Mouse (Mus musculus) MEL (cell line): ENCODE measurements around the gene Pramel1. TPM values are rescaled to one million over a fixed set of nuclear protein-coding genes. Genes with fewer than 3 reads are reported as not detected.
"Not testable (repeated sequence)": the region's sequence is repeated elsewhere in the genome, so short reads cannot be mapped to it uniquely, and the experiment has no call there.

Source experiments
- DNase-seq: peaks from one replicate; pipeline ENCODE4 v3.0.0; 2011; ENCODE audit warnings: low read depth, low spot score
- H3K27ac ChIP-seq: 2 replicates; pipeline ENCODE4 v1.5.1; 2012; ENCODE audit warnings: low read depth, mild to moderate bottlenecking, control low read depth, low read length, moderate library complexity; ENCODE audit not compliant: control insufficient read depth
- H3K27me3 ChIP-seq, 2 experiments: fragments of 150-350 bp in 1 of 2; sonication (generic) in 1 of 2; 2 replicates each; pipeline ENCODE4 v1.6.1; 2012; ENCODE audit warnings: low read length in 2 of 2, mild to moderate bottlenecking in 2 of 2, improper control_type of control experiment in 1 of 2, moderate library complexity in 1 of 2; ENCODE audit not compliant: insufficient read depth in 2 of 2, control insufficient read depth in 1 of 2
- H3K36me3 ChIP-seq, 2 experiments: 2 replicates each; pipeline ENCODE4 v1.6.1; 2012 to 2014; ENCODE audit warnings: low read length in 2 of 2, improper control_type of control experiment in 1 of 2, inconsistent platforms in 1 of 2, mild to moderate bottlenecking in 1 of 2; ENCODE audit not compliant: insufficient read depth in 2 of 2, control insufficient read depth in 1 of 2
- H3K4me1 ChIP-seq, 2 experiments: fragments of 150-350 bp in 1 of 2; sonication (generic) in 1 of 2; 2 replicates each; pipeline ENCODE4 v1.6.1; 2012; ENCODE audit warnings: low read length in 2 of 2, improper control_type of control experiment in 1 of 2, mild to moderate bottlenecking in 1 of 2; ENCODE audit not compliant: insufficient read depth in 2 of 2, control insufficient read depth in 1 of 2
- H3K4me3 ChIP-seq, 2 experiments: fragments of 150-350 bp in 1 of 2; sonication (generic) in 1 of 2; 2 replicates each; pipeline ENCODE4 v1.5.1; 2012; ENCODE audit warnings: low read depth in 2 of 2, low read length in 2 of 2, mild to moderate bottlenecking in 2 of 2, moderate library complexity in 2 of 2, control low read depth in 1 of 2, improper control_type of control experiment in 1 of 2; ENCODE audit not compliant: control insufficient read depth in 1 of 2, insufficient read depth in 1 of 2
- H3K79me2 ChIP-seq: 2 replicates; pipeline ENCODE4 v1.6.1; 2012; ENCODE audit warnings: mild to moderate bottlenecking, low read length, moderate library complexity; ENCODE audit not compliant: control insufficient read depth, poor library complexity, insufficient read depth
- H3K9ac ChIP-seq: 2 replicates; pipeline ENCODE4 v1.6.1; 2012; ENCODE audit warnings: low read depth, mild to moderate bottlenecking, control low read depth, low read length, moderate library complexity; ENCODE audit not compliant: control insufficient read depth, poor library complexity, severe bottlenecking
- H3K9me3 ChIP-seq: fragments of 150-350 bp; sonication (generic); replicated peaks from 2 replicates; pipeline ENCODE4 v1.6.1; 2012; ENCODE audit warnings: mild to moderate bottlenecking, low read length, improper control_type of control experiment, moderate library complexity; ENCODE audit not compliant: insufficient read depth
- BHLHE40 ChIP-seq: IDR thresholded peaks from 2 replicates; pipeline ENCODE4 v1.6.1; 2012; ENCODE audit warnings: low read depth, mild to moderate bottlenecking, inconsistent platforms, low read length, improper control_type of control experiment, borderline replicate concordance
- ETS1 ChIP-seq: IDR thresholded peaks from 2 replicates; pipeline ENCODE4 v1.6.1; 2012; ENCODE audit warnings: low read depth, mild to moderate bottlenecking, inconsistent platforms, low read length, improper control_type of control experiment, moderate library complexity
- GABPA ChIP-seq: IDR thresholded peaks from 2 replicates; pipeline ENCODE4 v1.6.1; 2012; ENCODE audit warnings: low read depth, mild to moderate bottlenecking, inconsistent platforms, low read length, improper control_type of control experiment, moderate library complexity
- GATA1 ChIP-seq: IDR thresholded peaks from 2 replicates; pipeline ENCODE4 v1.6.1; 2011; ENCODE audit warnings: low read depth, low read length, improper control_type of control experiment
- KAT2A ChIP-seq: conservative IDR thresholded peaks from 2 replicates; pipeline ENCODE4 v1.6.1; 2012; ENCODE audit warnings: low read depth, low read length, improper control_type of control experiment, inconsistent platforms
- MAX ChIP-seq: IDR thresholded peaks from 2 replicates; pipeline ENCODE4 v1.6.1; 2011; ENCODE audit warnings: low read length, improper control_type of control experiment
- MXI1 ChIP-seq: IDR thresholded peaks from 2 replicates; pipeline ENCODE4 v1.6.1; 2011; ENCODE audit warnings: mild to moderate bottlenecking, low read depth, low read length, improper control_type of control experiment
- NELFE ChIP-seq: IDR thresholded peaks from 2 replicates; pipeline ENCODE4 v1.6.1; 2011; ENCODE audit warnings: low read depth, low read length, improper control_type of control experiment
- POLR2A ChIP-seq, 2 experiments: IDR thresholded peaks; 2 replicates each; pipeline ENCODE4 v1.6.1; 2011 to 2012; ENCODE audit warnings: low read length in 2 of 2, mild to moderate bottlenecking in 2 of 2, control low read depth in 1 of 2, improper control_type of control experiment in 1 of 2, low read depth in 1 of 2, moderate library complexity in 1 of 2; ENCODE audit not compliant: control insufficient read depth in 1 of 2, insufficient read depth in 1 of 2, poor library complexity in 1 of 2
- POLR2AphosphoS5 ChIP-seq: IDR thresholded peaks from 2 replicates; pipeline ENCODE4 v1.6.1; 2012; ENCODE audit warnings: low read depth, borderline replicate concordance, mild to moderate bottlenecking, inconsistent platforms, low read length, moderate library complexity, mixed read lengths
- RCOR1 ChIP-seq: IDR thresholded peaks from 2 replicates; pipeline ENCODE4 v1.6.1; 2012; ENCODE audit warnings: low read depth, mild to moderate bottlenecking, inconsistent platforms, low read length, improper control_type of control experiment
- USF2 ChIP-seq, 2 experiments: IDR thresholded peaks; 2 replicates each; pipeline ENCODE4 v1.6.1; 2011 to 2012; ENCODE audit warnings: improper control_type of control experiment in 2 of 2, low read length in 2 of 2, borderline replicate concordance in 1 of 2, inconsistent platforms in 1 of 2, low read depth in 1 of 2, mild to moderate bottlenecking in 1 of 2; ENCODE audit not compliant: insufficient read depth in 1 of 2
- ZC3H11A ChIP-seq: IDR thresholded peaks from 2 replicates; pipeline ENCODE4 v1.6.1; 2012; ENCODE audit warnings: low read depth, mild to moderate bottlenecking, inconsistent platforms, low read length, improper control_type of control experiment
- ZNF384 ChIP-seq: IDR thresholded peaks from 2 replicates; pipeline ENCODE4 v1.6.1; 2012; ENCODE audit warnings: low read depth, mild to moderate bottlenecking, inconsistent platforms, low read length, improper control_type of control experiment
- polyA plus RNA-seq, 2 experiments: library from polyadenylated mRNA; stranded (reverse) in 1 of 2; unstranded in 1 of 2; fragments of >175 nt in 1 of 2; fragments of >200 nt in 1 of 2; gene quantifications; 2 replicates each; pipeline versions ENCODE4 v1.2.1 to v1.2.4; 2012; ENCODE audit warnings: low replicate concordance in 2 of 2, low read depth in 1 of 2; ENCODE audit not compliant: insufficient read length in 2 of 2, insufficient read depth in 1 of 2, missing spikeins in 1 of 2
- total RNA-seq: library from RNA; depleted of rRNA; stranded (reverse); fragments of 300-350 nt; gene quantifications from 2 replicates; pipeline ENCODE4 v1.2.3, GENCODE M21; 2012; rRNA removed

Pramel1 gene
- total RNA-seq, result not detected in 2 replicates
- polyA plus RNA-seq, result not detected

- Histone ChIP-seq H3K36me3 (no peaks in the 10 kb centered on the region), H3K4me1 (no peaks in the 10 kb centered on the region), H3K27ac (no peak within 1 kb of the TSS), H3K9ac (no peak within 1 kb of the TSS), H3K27me3 (no peaks in the 10 kb centered on the region), H3K4me3 (no peak within 1 kb of the TSS), H3K79me2 (no peaks in the 10 kb centered on the region), H3K9me3 (no peaks in the 10 kb centered on the region)
- TF ChIP-seq MAX, result no peak
- TF ChIP-seq RCOR1, result no peak
- DNase-seq, result no peak
These were observed at the start of gene Pramel1 for GRCm38 (mm10) chr4:143394181-143394580. TSS of gene Pramel1 (plus strand) at chr4:143394428.

GRCm38 (mm10) chr4:143345491-143345890, 48.7 kb upstream of the Pramel1 start:
- H3K9me3 ChIP-seq, H3K9ac ChIP-seq, H3K4me1 ChIP-seq: not testable (repeated sequence)

GRCm38 (mm10) chr4:143348678-143349077, 45.5 kb upstream of the Pramel1 start:
- no peaks in the 10 kb centered on the region for H3K9me3 ChIP-seq
- no peaks in the 10 kb centered on the region for H3K27me3 ChIP-seq
- H3K9ac ChIP-seq, result no peak overlapping the region
- H3K4me1 ChIP-seq, result no peaks in the 10 kb centered on the region
- no peak for DNase-seq
- H3K79me2 ChIP-seq, result no peaks in the 10 kb centered on the region
- H3K36me3 ChIP-seq, result no peaks in the 10 kb centered on the region
- no peak for TF ChIP-seq ZC3H11A
- no peak for TF ChIP-seq GABPA
- no peak for TF ChIP-seq POLR2AphosphoS5
- no peak for TF ChIP-seq BHLHE40
- no peak for TF ChIP-seq POLR2A (IDR thresholded peaks at IDR 0.05; ENCODE audit: control insufficient read depth in 1 of 2, insufficient read depth in 1 of 2, low read depth in 1 of 2, low read length in 2 of 2, poor library complexity in 1 of 2)
- TF ChIP-seq ZNF384, result no peak
- no peak for TF ChIP-seq USF2 (IDR thresholded peaks at IDR 0.05; ENCODE audit: borderline replicate concordance in 1 of 2, insufficient read depth in 1 of 2, low read depth in 1 of 2, low read length in 2 of 2)
- no peak for TF ChIP-seq NELFE
- no peak for TF ChIP-seq KAT2A
- no peak for TF ChIP-seq MXI1
- no peak for TF ChIP-seq RCOR1
- TF ChIP-seq GATA1, result no peak
- TF ChIP-seq ETS1, result no peak
- H3K4me3 ChIP-seq, result no peak overlapping the region
- no peak overlapping the region for H3K27ac ChIP-seq

More at GRCm38 (mm10) chr4:143345491-143345890, 48.7 kb upstream of the Pramel1 start:
- not testable (repeated sequence) for H3K27ac ChIP-seq, H3K27me3 ChIP-seq, H3K4me3 ChIP-seq, H3K36me3 ChIP-seq, H3K79me2 ChIP-seq, DNase-seq
